Mouse (Mus musculus) neural tube, embryonic 11.5 days (tissue): ENCODE results near the gene Hist1h2bf. TPM values are rescaled to one million over a fixed set of nuclear protein-coding genes. Genes with fewer than 3 reads are reported as not detected.
A peak's percentile ranks its signal among the peaks of the same experiment; 100 is the strongest.
"Not testable (repeated sequence)": the region's sequence is repeated elsewhere in the genome, so short reads cannot be mapped to it uniquely, and the experiment has no call there.

Experiments
- ATAC-seq: fragments of 200-750 bp; cut with Nextera tagmentation; 2 replicates; pipeline ENCODE4 v1.8.0; 2017; ENCODE audit warnings: moderate number of reproducible peaks, mild to moderate bottlenecking, moderate TSS enrichment, moderate library complexity; ENCODE audit not compliant: insufficient read depth, low FRiP score, low TSS enrichment
- DNase-seq: peaks from one replicate; pipeline ENCODE4 v3.0.0-alpha.2; 2015; ENCODE audit warnings: low spot score
- H3K27ac ChIP-seq: fragments of 300-500 bp; sonication (generic); 2 replicates; pipeline ENCODE4 v1.5.1; 2014; ENCODE audit warnings: low read depth, mild to moderate bottlenecking, low read length
- H3K27me3 ChIP-seq: fragments of 300-500 bp; sonication (generic); 2 replicates; pipeline ENCODE4 v1.6.1; 2014; ENCODE audit warnings: mild to moderate bottlenecking, low read length, mixed read lengths; ENCODE audit not compliant: control insufficient read depth, insufficient read depth
- H3K36me3 ChIP-seq: fragments of 300-500 bp; sonication (generic); 2 replicates; pipeline ENCODE4 v1.6.1; 2014; ENCODE audit warnings: mild to moderate bottlenecking, low read length, moderate library complexity, mixed read lengths; ENCODE audit not compliant: control insufficient read depth, insufficient read depth
- H3K4me1 ChIP-seq: fragments of 300-500 bp; sonication (generic); 2 replicates; pipeline ENCODE4 v1.6.1; 2014; ENCODE audit warnings: low read length, mixed read lengths; ENCODE audit not compliant: control insufficient read depth, insufficient read depth
- H3K4me2 ChIP-seq: fragments of 300-500 bp; sonication (generic); 2 replicates; pipeline ENCODE4 v1.6.1; 2014; ENCODE audit warnings: low read depth, mild to moderate bottlenecking, moderate library complexity
- H3K4me3 ChIP-seq: fragments of 300-500 bp; sonication (generic); 2 replicates; pipeline ENCODE4 v1.5.1; 2014; ENCODE audit warnings: low read depth, low read length
- H3K9ac ChIP-seq: fragments of 300-500 bp; sonication (generic); 2 replicates; pipeline ENCODE4 v1.6.1; 2014; ENCODE audit warnings: mild to moderate bottlenecking, low read length
- H3K9me3 ChIP-seq: fragments of 300-500 bp; sonication (generic); 2 replicates; pipeline ENCODE4 v1.6.1; 2016; ENCODE audit warnings: low read length; ENCODE audit not compliant: control insufficient read depth
- WGBS: fragments of 180-500 bp; shearing (Covaris S2); extraction: QIAGEN DNeasy Blood & Tissue Kit; methylation state at CpG from one replicate; pipeline ENCODE4 v1.1.7; 2014; 5-methylcytosine and 5-hydroxymethylcytosine counted together
- polyA plus RNA-seq: library from polyadenylated mRNA; unstranded; fragments of >200 nt; fragmentation: Nextera tagmentation; extraction: Ambion mirVana; gene quantifications from 2 replicates; pipeline ENCODE4 v1.2.1, GENCODE M21; 2014

The Hist1h2bf gene
- polyA plus RNA-seq: 3.4 and 4.1 TPM in 2 replicates

- peak within 1 kb of the TSS; percentile 93 for H3K27ac ChIP-seq
- peak within 1 kb of the TSS; percentile 36 for H3K4me3 ChIP-seq
- peak within 1 kb of the TSS; percentile 63 for H3K9ac ChIP-seq
- H3K36me3 ChIP-seq, H3K9me3 ChIP-seq, H3K4me1 ChIP-seq, H3K27me3 ChIP-seq: not testable (repeated sequence)
- peak; percentile 89 for ATAC-seq
- peak within 1 kb of the TSS; percentile 64 for H3K4me2 ChIP-seq
- whole genome bisulfite sequencing: 0% methylated on average over 27 of the region's 42 CpGs
- DNase-seq: peak; percentile 91
Measured at GRCm38 (mm10) chr13:23573898-23574524, at the start of gene Hist1h2bf, which contains the start of gene Hist1h2ad. TSS of gene Hist1h2bf (minus strand) at chr13:23574196. TSS of gene Hist1h2ad (plus strand) at chr13:23574381.

GRCm38 (mm10) chr13:23622861-23623450 lies 49.0 kb upstream of the Hist1h2bf start:
- Histone ChIP-seq H3K36me3 (no peaks in the 10 kb centered on the region), H3K27ac (peak overlapping the region; percentile 96), H3K9me3 (no peaks in the 10 kb centered on the region), H3K4me2 (peak overlapping the region; percentile 98), H3K27me3 (no peaks in the 10 kb centered on the region), H3K9ac (peak overlapping the region; percentile 94), H3K4me3 (peak overlapping the region; percentile 69), H3K4me1 (no peaks in the 10 kb centered on the region)
- WGBS: 32% methylated on average over 7 of the region's 7 CpGs
- ATAC-seq: no peak
- DNase-seq: no peak

- Histone ChIP-seq H3K4me2 (peak within 1 kb of the TSS; percentile 98), H3K4me3 (peak within 1 kb of the TSS; percentile 69), H3K9ac (peak within 1 kb of the TSS; percentile 94), H3K27ac (peak within 1 kb of the TSS; percentile 96)
- DNase-seq (peak; percentile 94), ATAC-seq (peak; percentile 97)
- WGBS: under 1% methylated on average over 43 of the region's 53 CpGs
- H3K4me1 ChIP-seq, H3K36me3 ChIP-seq, H3K27me3 ChIP-seq, H3K9me3 ChIP-seq: not testable (repeated sequence)
Measured at GRCm38 (mm10) chr13:23622175-23622671, 48.2 kb upstream of the Hist1h2bf start, which contains the start of gene Hist1h1e. TSS of gene Hist1h1e (minus strand) at chr13:23622558.

- Histone ChIP-seq H3K9me3 (no peaks in the 10 kb centered on the region), H3K27me3 (no peaks in the 10 kb centered on the region), H3K4me3 (peak overlapping the region; percentile 69), H3K9ac (peak overlapping the region; percentile 94), H3K36me3 (no peaks in the 10 kb centered on the region), H3K27ac (peak overlapping the region; percentile 96), H3K4me2 (peak overlapping the region; percentile 98), H3K4me1 (no peaks in the 10 kb centered on the region)
- WGBS: under 1% methylated on average over 18 of the region's 18 CpGs
- ATAC-seq (peak; percentile 78), DNase-seq (peak; percentile 78)
Measured at GRCm38 (mm10) chr13:23621532-23622174, 47.7 kb upstream of the Hist1h2bf start.

- Histone ChIP-seq H3K27me3 (no peaks in the 10 kb centered on the region), H3K27ac (peak within 1 kb of the TSS; percentile 96), H3K9me3 (no peaks in the 10 kb centered on the region), H3K4me2 (peak within 1 kb of the TSS; percentile 98), H3K36me3 (no peaks in the 10 kb centered on the region), H3K9ac (peak within 1 kb of the TSS; percentile 94), H3K4me3 (peak within 1 kb of the TSS; percentile 69), H3K4me1 (no peaks in the 10 kb centered on the region)
- WGBS: 2% methylated on average over 27 of the region's 27 CpGs
- DNase-seq (peak; percentile 77), ATAC-seq (peak; percentile 60)
Measured at GRCm38 (mm10) chr13:23620733-23621531, 46.9 kb upstream of the Hist1h2bf start, which contains the start of gene Hist1h2be. TSS of gene Hist1h2be (minus strand) at chr13:23621124.

- WGBS: 52% methylated on average over 12 of the region's 12 CpGs
- no peak for ATAC-seq
- Histone ChIP-seq H3K4me3 (peak overlapping the region; percentile 69), H3K27ac (peak overlapping the region; percentile 96; the same call in 1 of the 2 replicates), H3K9me3 (no peaks in the 10 kb centered on the region), H3K4me1 (no peaks in the 10 kb centered on the region), H3K4me2 (peak overlapping the region; percentile 98), H3K36me3 (no peaks in the 10 kb centered on the region), H3K9ac (peak overlapping the region; percentile 64), H3K27me3 (no peaks in the 10 kb centered on the region)
- no peak for DNase-seq
Measured at GRCm38 (mm10) chr13:23620056-23620732, 46.2 kb upstream of the Hist1h2bf start.

- Histone ChIP-seq H3K4me3 (no peak overlapping the region), H3K4me2 (no peak overlapping the region), H3K9me3 (no peaks in the 10 kb centered on the region), H3K36me3 (no peaks in the 10 kb centered on the region), H3K27ac (no peak overlapping the region), H3K9ac (no peak overlapping the region), H3K27me3 (no peaks in the 10 kb centered on the region), H3K4me1 (no peaks in the 10 kb centered on the region)
- WGBS: 92% methylated on average over 3 of the region's 3 CpGs
- ATAC-seq: no peak
- DNase-seq: no peak
Measured at GRCm38 (mm10) chr13:23611638-23612037, 37.6 kb upstream of the Hist1h2bf start.

GRCm38 (mm10) chr13:23610393-23610792 lies 36.4 kb upstream of the Hist1h2bf start:
- H3K4me2 ChIP-seq: no peak overlapping the region
- no peak overlapping the region for H3K4me3 ChIP-seq
- H3K9me3 ChIP-seq: no peaks in the 10 kb centered on the region
- WGBS: 80% methylated on average over 2 of the region's 2 CpGs
- no peaks in the 10 kb centered on the region for H3K36me3 ChIP-seq
- DNase-seq (no peak), ATAC-seq (no peak)
- H3K27me3 ChIP-seq: no peaks in the 10 kb centered on the region
- no peak overlapping the region for H3K27ac ChIP-seq
- no peaks in the 10 kb centered on the region for H3K4me1 ChIP-seq
- H3K9ac ChIP-seq: no peak overlapping the region
